Mouse (Mus musculus): ENCODE results near the gene Uts2b.

Gene Uts2b

DNA sequence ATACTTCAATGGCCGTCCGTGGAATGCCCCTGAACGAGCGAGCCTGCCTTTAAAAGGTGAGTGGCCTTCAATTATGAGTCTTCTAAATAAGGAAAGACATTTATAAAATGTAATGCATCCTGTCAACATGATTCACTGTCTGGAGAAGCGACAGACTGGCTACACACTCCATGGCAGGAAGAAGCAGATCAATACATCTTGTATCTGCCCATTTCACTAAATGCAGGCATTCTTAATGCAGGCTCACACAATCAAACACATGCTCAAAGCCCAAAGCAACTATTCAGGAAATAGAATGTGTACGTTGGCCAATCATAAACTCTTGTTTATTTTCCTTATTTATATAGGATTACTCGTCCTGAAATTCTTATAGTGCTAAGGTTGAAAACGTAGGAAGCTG lies at the start of gene Uts2b:
Gene Uts2b, minus strand, starts transcription at position 49 of the 400 bp plus-strand sequence.
- no peak for DNase-seq

GRCm38 (mm10) chr16:27417632-27418031 lies 47.6 kb upstream of the Uts2b start:
- DNase-seq, result no peak

DNA sequence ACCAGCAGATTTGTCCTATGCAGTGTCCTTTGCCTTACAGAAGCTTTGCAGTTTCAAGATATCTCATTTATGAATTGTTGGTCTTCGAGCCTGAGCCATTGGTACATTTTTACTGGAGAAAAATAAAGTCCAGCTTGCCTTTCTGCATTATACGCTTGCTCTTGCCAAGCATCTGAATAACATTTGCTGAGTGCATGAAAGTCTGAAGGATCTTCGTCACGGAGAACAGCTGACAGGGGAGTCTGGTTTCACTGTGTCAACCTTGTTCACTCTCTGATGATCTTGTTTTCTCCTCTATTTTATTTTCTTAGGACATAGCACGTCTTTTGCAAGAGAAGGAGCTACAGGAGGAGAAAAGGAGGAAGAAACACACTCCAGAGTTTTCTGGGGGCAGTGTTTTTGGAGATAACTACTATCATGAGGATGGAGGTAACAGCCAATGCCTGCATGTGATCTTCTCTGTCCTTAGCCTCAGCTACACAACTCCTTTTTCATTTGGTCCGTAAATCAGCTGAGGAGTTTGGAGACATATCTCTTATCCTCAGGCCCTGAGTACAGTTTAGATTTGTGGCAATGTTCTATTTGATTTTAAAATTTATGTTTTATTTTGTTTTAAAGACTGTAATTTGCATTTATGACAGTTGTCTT lies 47.0 kb upstream of the Uts2b start:
- no peak for DNase-seq

GRCm38 (mm10) chr16:27404107-27404506 lies 34.1 kb upstream of the Uts2b start:
- no peak for DNase-seq

- DNase-seq, result no peak
These were observed 31.5 kb upstream of the Uts2b start for GRCm38 (mm10) chr16:27401579-27401978.

- DNase-seq, result no peak
These were observed 29.7 kb upstream of the Uts2b start for GRCm38 (mm10) chr16:27399719-27400253.

GRCm38 (mm10) chr16:27399026-27399718 lies 29.1 kb upstream of the Uts2b start:
- DNase-seq, result no peak

- no peak for DNase-seq
These were observed 26.9 kb upstream of the Uts2b start for GRCm38 (mm10) chr16:27396951-27397350.

DNA sequence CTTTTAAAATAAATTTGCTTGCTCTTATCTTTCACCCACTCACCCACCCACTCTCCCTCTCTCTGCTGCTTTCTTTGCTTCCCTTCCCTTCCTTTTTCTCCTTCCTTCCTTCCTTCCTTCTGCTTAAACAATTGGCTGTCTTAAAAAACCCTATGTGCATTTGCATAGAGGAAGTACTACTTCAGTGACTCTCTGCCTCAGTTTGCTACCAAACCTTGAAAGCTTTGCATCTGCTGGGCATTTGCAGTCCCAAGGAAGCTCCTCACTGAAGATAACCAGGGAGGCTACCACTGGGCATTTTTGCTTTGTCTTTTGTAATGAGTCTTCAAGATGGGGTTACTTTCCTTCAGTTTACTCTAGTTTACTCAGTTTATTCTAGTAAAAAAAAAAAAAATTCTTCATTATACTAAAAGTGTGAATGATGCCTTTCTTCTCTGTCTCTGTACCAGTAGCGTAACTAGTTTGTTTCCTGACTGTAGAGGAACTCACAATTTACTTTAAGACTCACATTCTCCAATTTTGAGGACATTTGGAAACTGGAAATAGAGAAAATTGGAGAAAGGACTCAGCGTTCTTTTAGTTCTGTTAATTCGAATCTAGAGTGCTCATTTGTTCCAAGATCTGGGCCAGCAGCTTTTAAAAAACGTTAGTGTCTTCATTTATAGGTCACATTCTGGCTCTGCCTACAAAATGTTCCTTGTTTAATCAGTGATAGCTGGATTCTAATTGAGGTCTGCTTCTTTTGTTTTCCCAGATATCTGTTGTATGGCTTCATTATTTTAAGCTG lies 25.4 kb upstream of the Uts2b start:
- DNase-seq, result no peak

- DNase-seq, result no peak
These were observed 21.8 kb upstream of the Uts2b start for GRCm38 (mm10) chr16:27391845-27392244.

GRCm38 (mm10) chr16:27390306-27390705 lies 20.3 kb upstream of the Uts2b start:
- no peak for DNase-seq

DNA sequence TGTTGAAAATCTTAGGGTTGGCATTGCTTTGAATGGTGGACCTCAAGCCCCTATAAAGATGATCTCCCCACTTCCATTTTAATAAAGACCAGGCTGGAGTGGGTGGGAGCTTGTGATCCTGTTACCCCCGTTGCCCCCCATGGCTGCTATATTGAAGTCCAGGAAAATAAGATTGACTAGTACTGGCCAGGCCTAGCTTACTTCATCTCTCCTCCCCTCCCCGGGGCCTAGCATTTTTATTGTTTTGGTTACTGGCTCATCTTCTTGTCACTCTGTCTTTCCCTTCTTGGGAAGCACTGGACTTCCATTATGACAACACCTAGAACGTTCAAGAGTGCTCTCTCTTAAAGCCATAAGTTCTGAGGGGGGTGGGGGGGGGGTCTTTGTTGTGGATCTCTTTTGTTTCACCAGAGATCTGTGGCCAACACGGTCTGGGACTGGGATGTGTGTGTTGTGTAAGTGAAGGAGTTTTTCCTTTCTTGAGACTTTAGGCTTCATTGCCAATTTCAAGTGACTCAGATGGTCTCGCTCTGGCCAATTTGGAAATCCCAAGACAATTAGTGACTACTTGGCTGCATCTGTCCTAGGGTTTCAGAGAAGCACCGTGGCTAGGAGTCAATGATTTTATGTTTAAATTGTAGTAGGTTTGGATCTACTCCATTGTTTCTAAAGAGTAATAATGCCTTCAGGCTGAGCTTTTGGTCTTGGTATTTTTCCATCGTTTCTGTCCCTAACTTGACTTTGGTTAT lies 19.7 kb upstream of the Uts2b start:
- peak; percentile 29 for DNase-seq

DNA sequence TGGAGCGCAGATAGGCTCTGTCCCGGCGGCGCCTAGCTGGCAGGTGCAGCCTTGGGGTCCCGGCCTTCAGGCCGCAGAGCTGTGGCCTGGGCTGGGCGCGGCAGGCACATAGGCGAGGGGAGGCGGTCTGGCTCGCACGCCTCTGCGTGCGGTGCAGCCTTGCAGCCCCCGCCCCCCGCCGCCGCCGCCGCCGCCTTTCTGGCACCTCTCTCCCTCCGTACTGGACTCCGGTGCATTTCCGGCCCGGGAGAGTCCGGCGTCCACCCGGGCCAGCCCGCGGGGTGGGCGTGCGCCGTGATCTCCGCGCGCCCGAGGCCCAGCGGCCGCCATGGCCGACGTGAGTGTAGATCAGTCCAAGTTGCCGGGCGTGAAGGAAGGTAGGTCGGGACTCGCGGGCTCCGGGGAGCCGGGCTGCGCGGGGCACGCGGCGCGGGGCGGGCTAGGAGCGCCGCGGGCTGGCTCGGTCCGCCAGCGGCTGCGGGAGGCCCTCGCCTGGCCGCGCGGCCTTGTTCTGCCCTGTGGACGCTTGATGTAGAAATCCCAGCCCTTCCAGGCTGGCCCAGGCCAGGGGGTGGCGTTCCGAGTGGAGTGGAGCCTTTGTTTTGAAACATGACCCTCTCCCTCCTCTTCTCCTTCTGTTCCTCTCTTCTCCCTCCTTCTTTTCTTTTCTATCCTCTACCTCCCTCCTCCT lies 18.9 kb upstream of the Uts2b start, which contains the start of gene Ccdc50:
Gene Ccdc50, plus strand, starts transcription at position 109 of the 691 bp plus-strand sequence.
- peak; percentile 90 for DNase-seq

DNA sequence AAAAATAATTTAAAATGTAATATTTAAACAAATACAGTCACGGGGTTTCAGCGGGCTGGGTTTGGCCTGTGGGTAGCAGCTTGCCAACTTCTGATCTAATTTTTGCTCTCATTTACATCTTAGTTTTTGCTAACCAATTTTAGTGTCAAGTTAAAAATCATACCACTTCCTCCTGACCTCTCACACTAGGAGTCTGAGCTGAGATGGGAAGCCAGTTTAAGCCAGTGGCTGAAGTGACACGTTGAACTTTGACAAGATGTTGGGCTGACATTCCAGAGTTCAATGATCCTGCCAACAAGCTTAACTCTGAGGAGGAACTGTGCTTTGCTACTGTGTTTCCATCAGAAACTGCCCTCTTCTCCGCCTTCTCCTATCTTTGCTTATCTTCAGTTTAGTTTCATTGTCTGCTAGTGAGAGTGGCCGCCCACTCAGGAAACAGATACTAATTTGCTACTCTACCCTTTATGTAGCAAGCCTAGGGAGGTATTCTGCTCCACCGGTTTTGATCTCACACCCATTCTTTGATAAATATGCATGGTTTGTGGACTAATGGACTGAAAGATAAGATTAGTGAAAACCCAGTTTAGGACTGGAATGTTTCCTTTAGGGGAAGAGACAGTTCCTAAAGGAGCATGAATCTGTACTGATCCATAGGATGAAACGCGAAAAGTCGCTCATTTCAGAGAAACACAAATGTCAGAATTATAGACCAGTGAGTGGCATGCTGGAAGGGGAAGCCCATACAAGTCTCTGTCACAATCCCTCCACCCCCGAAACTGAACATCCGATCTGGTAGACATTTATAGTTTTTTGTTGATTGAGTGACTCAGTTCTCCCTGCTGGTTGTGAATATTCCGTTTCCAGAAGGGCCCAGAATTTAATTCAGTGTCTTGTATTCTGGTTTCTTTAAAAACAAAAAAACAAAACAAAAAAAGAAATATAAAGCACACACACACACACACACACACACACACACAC lies 17.9 kb upstream of the Uts2b start:
- peak; percentile 1 for DNase-seq

DNA sequence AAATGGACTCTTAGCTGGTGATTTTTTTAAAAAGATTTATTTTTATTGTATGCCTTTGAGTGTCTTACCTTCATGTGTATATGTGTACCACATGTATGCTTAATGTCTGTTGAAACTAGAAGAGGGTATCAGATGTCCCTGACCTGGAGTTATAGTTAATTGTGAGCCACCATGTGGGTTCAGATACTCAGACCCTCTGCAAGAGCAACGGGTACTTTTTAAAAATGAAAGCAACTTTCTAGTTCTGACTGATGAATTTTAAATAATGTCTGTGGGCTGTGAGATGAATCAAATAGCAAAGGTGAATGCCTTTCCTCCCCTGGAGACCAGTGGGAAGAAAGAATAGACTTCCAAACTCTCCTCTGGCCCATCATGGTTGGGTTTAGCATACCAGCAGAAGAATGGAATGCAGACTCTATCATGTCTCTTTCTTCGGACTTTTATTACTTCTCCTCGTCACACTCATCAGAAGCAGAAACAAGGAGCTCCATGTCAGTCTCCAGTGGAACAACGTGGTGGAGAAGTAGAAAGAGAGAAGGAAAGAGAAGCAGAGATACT lies 16.9 kb upstream of the Uts2b start:
- no peak for DNase-seq

DNA sequence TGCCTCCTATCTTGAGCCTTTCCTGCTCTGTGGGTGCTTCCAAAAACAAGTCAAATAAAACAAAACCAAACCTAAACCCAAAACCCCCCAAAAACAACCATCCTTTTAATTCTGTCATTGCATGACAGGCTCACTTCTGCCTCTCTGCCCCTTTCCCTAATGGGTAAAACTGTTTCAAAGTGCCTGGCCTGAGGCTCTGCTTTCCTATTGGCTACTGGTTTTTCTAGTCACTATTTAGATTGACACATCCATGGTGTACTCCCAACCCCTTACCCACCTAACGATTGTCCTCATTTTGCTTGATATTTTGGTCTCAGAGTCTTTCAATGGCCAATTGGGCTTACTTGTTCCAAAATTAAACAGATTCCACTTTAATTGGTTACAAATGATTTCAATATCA lies 15.6 kb upstream of the Uts2b start:
- no peak for DNase-seq

- DNase-seq, result no peak
These were observed 15.0 kb upstream of the Uts2b start for GRCm38 (mm10) chr16:27384893-27385603.

DNA sequence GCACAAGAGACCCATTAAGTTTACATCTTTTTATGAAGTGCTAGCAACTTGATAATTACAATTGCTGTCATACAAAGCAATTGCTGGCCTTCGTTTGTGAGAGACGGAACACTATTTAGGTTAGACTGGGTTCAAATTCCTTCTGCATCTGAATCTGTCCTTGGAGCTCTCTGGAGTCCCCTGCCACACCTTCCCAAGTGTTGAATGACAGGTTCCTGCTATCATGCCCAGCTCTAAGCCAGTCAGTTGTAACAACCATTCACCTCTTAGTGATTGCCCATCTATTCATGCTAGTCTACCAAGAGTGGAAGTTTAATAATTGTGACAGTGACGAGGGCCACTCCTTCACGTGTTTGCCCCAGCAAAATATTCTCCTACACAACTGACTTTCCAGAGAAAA lies 12.2 kb upstream of the Uts2b start:
- no peak for DNase-seq

- no peak for DNase-seq
These were observed 6.5 kb upstream of the Uts2b start for GRCm38 (mm10) chr16:27376556-27376955.

DNA sequence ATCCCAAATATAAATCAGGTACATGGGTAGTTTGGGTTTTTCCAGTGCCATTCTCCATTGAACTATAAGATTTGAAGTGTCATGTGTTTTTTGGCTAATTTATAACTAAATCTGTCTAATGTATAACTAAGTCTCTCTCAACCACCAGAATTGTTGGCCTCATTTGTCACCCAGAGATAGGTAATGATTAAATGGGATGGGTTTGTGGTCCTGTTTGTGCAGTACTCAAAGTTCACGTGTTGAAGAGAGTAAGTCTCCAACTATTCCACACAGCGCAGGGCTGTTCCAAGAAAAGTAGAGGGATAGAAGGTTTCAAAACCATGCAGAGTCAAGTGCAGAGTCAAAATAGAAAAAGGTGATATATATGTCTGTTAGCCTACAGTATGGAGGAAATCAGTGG lies 5.3 kb upstream of the Uts2b start:
- no peak for DNase-seq

All from embryo, embryonic 11 days (tissue).